Mouse (Mus musculus) neural tube, embryonic 15.5 days (tissue): Measurements from ENCODE around the gene Gm9922. TPM values are rescaled to one million over a fixed set of nuclear protein-coding genes. Genes with fewer than 3 reads are reported as not detected.

Source experiments
- polyA plus RNA-seq: library from polyadenylated mRNA; unstranded; fragments of >200 nt; fragmentation: Nextera tagmentation; extraction: Ambion mirVana; gene quantifications from 2 replicates; pipeline ENCODE4 v1.2.1, GENCODE M21; 2015

Gm9922 gene
- polyA plus RNA-seq, 1 experiment from 2014 or later, result 0.69 TPM

Other genes with a start within 250 kb of the Gm9922 start
- gene Tbc1d4, start 120.6 kb downstream of the Gm9922 start, polyA plus RNA-seq, result 8.4 and 8.7 TPM in 2 replicates
- gene Commd6, start 89.1 kb downstream of the Gm9922 start, polyA plus RNA-seq, result 90.4 and 92.4 TPM in 2 replicates
- 230 and 263 TPM in 2 replicates for gene Uchl3, start 75.8 kb downstream of the Gm9922 start, polyA plus RNA-seq
- gene Lmo7, start 143 bp upstream of the Gm9922 start, polyA plus RNA-seq, result 2.6 and 4.7 TPM in 2 replicates